10 mouse cellular contexts compared by ENCODE assay signal in the genomic region with DNA sequence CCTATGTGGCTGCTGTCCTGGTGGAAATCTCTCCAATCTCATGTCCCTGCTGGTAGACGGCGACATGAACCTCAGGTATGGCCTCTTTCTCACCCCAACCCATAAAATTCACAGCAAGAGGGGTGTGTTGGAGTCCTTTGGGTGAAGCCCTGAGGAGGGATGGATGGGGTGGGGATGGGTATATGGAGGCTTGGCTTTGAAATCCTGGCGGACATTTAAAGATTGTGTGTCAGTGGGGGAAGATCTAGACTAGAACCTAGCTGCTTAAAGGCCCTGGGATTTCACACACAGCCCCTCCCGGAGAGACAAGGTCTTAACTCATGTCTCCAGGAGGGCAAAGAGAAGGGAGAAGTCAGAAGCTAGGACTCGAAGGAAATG. TPM values are rescaled to one million over a fixed set of nuclear protein-coding genes. Genes with fewer than 3 reads are reported as not detected.
A peak's percentile ranks its signal among the peaks of the same experiment; 100 is the strongest.
DNase-seq lines count a peak whose midpoint lies in the region; ATAC-seq lines count a peak whose summit lies in the region.
"Had no signal": no experiment of that assay in that cellular context is flagged by ENCODE, and none has a peak within 500 bp of the region (broad histone marks: within the 10 kb centered on the region; RNA-seq: fewer than 3 reads in every experiment).

No protein-coding gene starts in this region.

- H3K4me2 ChIP-seq in kidney, embryonic 16.5 days (replicated peaks; ENCODE audit: low read depth, low read length): peak overlapping the region; percentile 77; the same call in 1 of the 2 replicates
- H3K4me2 ChIP-seq in hindbrain, embryonic 16.5 days (ENCODE audit: low read length): peak overlapping the region; percentile 70
- H3K4me2 ChIP-seq in midbrain, embryonic 16.5 days (ENCODE audit: low read length): peak overlapping the region; percentile 66

- peak; percentile 42; the same call in 1 of the 2 replicates for ATAC-seq in kidney, embryonic 16.5 days (ENCODE audit: low FRiP score, low TSS enrichment)
- peak; percentile 5; the same call in 1 of the 2 replicates for ATAC-seq in hindbrain, embryonic 16.5 days
- ATAC-seq in midbrain, embryonic 16.5 days: 0 out of 2 replicates have a peak, but pooled peaks have one; percentile 13
- ATAC-seq in cerebellum, adult (ENCODE audit: insufficient number of reproducible peaks, low FRiP score, low TSS enrichment): no peak

- no peak for DNase-seq in kidney, postnatal 25 days
- DNase-seq in forebrain, embryonic 10.5 days (ENCODE audit: extremely low spot score, low spot score): no peak
- DNase-seq in layer of hippocampus, adult 11-12 months (ENCODE audit: low spot score): no peak
- no peak for DNase-seq in layer of hippocampus, adult 9-10 months (ENCODE audit: low spot score)

- H3K9me3 ChIP-seq in kidney, embryonic 16.5 days (ENCODE audit: low read length): no peaks in the 10 kb centered on the region
- no peaks in the 10 kb centered on the region for H3K9me3 ChIP-seq in forebrain, embryonic 10.5 days
- no peaks in the 10 kb centered on the region for H3K9me3 ChIP-seq in hindbrain, embryonic 16.5 days (ENCODE audit: control insufficient read depth, low read length)
- H3K9me3 ChIP-seq in midbrain, embryonic 16.5 days (replicated peaks; ENCODE audit: control insufficient read depth, low read length, poor library complexity, severe bottlenecking): no peaks in the 10 kb centered on the region
- H3K9me3 ChIP-seq: G1E had no signal

- H3K27me3 ChIP-seq in kidney, embryonic 16.5 days (ENCODE audit: insufficient read depth, low read length): peaks cover 35% of the 10 kb centered on the region
- H3K27me3 ChIP-seq in forebrain, embryonic 10.5 days (ENCODE audit: poor library complexity, severe bottlenecking): peaks cover 60% of the 10 kb centered on the region
- H3K27me3 ChIP-seq in hindbrain, embryonic 16.5 days (replicated peaks; ENCODE audit: control insufficient read depth, insufficient read depth, low read length): no peaks in the 10 kb centered on the region; the same call in 1 of the 2 replicates
- no peaks in the 10 kb centered on the region for H3K27me3 ChIP-seq in midbrain, embryonic 16.5 days (ENCODE audit: control insufficient read depth, insufficient read depth, low read depth, low read length)

- H3K27ac ChIP-seq in kidney, embryonic 16.5 days (ENCODE audit: low read length): no peak overlapping the region
- H3K27ac ChIP-seq in forebrain, embryonic 10.5 days: no peak overlapping the region
- H3K27ac ChIP-seq in hindbrain, embryonic 16.5 days (ENCODE audit: low read depth, low read length): no peak overlapping the region
- no peak overlapping the region for H3K27ac ChIP-seq in midbrain, embryonic 16.5 days (ENCODE audit: low read length)
- H3K27ac ChIP-seq: left cerebral cortex, adult 2 months had no signal

- WGBS in kidney, embryonic 16.5 days: 34% methylated on average over 5 of the region's 5 CpGs
- WGBS in forebrain, embryonic 10.5 days: 49% methylated on average over 5 of the region's 5 CpGs
- WGBS in hindbrain, embryonic 16.5 days: 48% methylated on average over 5 of the region's 5 CpGs
- WGBS in midbrain, embryonic 16.5 days: 50% methylated on average over 5 of the region's 5 CpGs

- no peak overlapping the region for H3K9ac ChIP-seq in kidney, embryonic 16.5 days (replicated peaks; ENCODE audit: low read length)
- no peak overlapping the region; the same call in 1 of the 2 replicates for H3K9ac ChIP-seq in hindbrain, embryonic 16.5 days (ENCODE audit: low read depth, low read length)
- H3K9ac ChIP-seq in midbrain, embryonic 16.5 days (ENCODE audit: low read depth, low read length): no peak overlapping the region

- H3K36me3 ChIP-seq in kidney, embryonic 16.5 days (ENCODE audit: insufficient read depth, low read length): no peaks in the 10 kb centered on the region
- H3K36me3 ChIP-seq in forebrain, embryonic 10.5 days (replicated peaks): no peaks in the 10 kb centered on the region
- no peaks in the 10 kb centered on the region for H3K36me3 ChIP-seq in hindbrain, embryonic 16.5 days (ENCODE audit: control insufficient read depth, insufficient read depth, low read length)
- H3K36me3 ChIP-seq in midbrain, embryonic 16.5 days (ENCODE audit: control insufficient read depth, insufficient read depth, low read length): no peaks in the 10 kb centered on the region
- H3K36me3 ChIP-seq: G1E had no signal

- H3K4me1 ChIP-seq in kidney, embryonic 16.5 days (ENCODE audit: insufficient read depth, low read length): peaks cover 8% of the 10 kb centered on the region
- H3K4me1 ChIP-seq in forebrain, embryonic 10.5 days: peaks cover 10% of the 10 kb centered on the region
- H3K4me1 ChIP-seq in hindbrain, embryonic 16.5 days (ENCODE audit: control insufficient read depth, insufficient read depth, low read depth, low read length): 0 out of 2 replicates have a peak, but pooled peaks cover 4% of the 10 kb centered on the region
- H3K4me1 ChIP-seq in midbrain, embryonic 16.5 days (ENCODE audit: control insufficient read depth, insufficient read depth, low read length): 0 out of 2 replicates have a peak, but pooled peaks cover 2% of the 10 kb centered on the region

- peak overlapping the region; percentile 47 for H3K4me3 ChIP-seq in kidney, embryonic 16.5 days (ENCODE audit: low read length)
- peak overlapping the region; percentile 51 for H3K4me3 ChIP-seq in forebrain, embryonic 10.5 days
- peak overlapping the region; percentile 48 for H3K4me3 ChIP-seq in hindbrain, embryonic 16.5 days (ENCODE audit: low read length)
- peak overlapping the region; percentile 48 for H3K4me3 ChIP-seq in midbrain, embryonic 16.5 days (ENCODE audit: low read depth, low read length)

RNA-seq across cellular contexts. Expression of gene Slc10a4, which starts 0.9 kb away (rescaled TPM):
- 1.2 and 1.8 TPM in 2 replicates for polyA plus RNA-seq in kidney, embryonic 16.5 days (2015; fragmentation: Nextera tagmentation; extraction: Ambion mirVana)
- 2.2 and 2.4 TPM in 2 replicates for polyA plus RNA-seq in forebrain, embryonic 10.5 days (2016; fragmentation: Nextera tagmentation; extraction: Ambion mirVana)
- polyA plus RNA-seq in hindbrain, embryonic 16.5 days (2015; fragmentation: Nextera tagmentation; extraction: Ambion mirVana): 35.5 and 41.4 TPM in 2 replicates
- polyA plus RNA-seq in midbrain, embryonic 16.5 days (2015; fragmentation: Nextera tagmentation; extraction: Ambion mirVana): 25.3 and 28.9 TPM in 2 replicates
- polyA plus RNA-seq: G1E had no signal

RNA-seq across cellular contexts. Expression of gene Gm10135, which starts 33.1 kb away (rescaled TPM):
- polyA plus RNA-seq in kidney, embryonic 16.5 days (2015; fragmentation: Nextera tagmentation; extraction: Ambion mirVana): not detected in 2 replicates
- polyA plus RNA-seq in forebrain, embryonic 10.5 days (2016; fragmentation: Nextera tagmentation; extraction: Ambion mirVana): not detected in 2 replicates
- polyA plus RNA-seq in hindbrain, embryonic 16.5 days (2015; fragmentation: Nextera tagmentation; extraction: Ambion mirVana): not detected in 2 replicates
- polyA plus RNA-seq in midbrain, embryonic 16.5 days (2015; fragmentation: Nextera tagmentation; extraction: Ambion mirVana): not detected in 2 replicates
- polyA plus RNA-seq: G1E had no signal
